Mouse (Mus musculus): ENCODE data around the gene Kalrn. TPM values are rescaled to one million over a fixed set of nuclear protein-coding genes. Genes with fewer than 3 reads are reported as not detected.

Gene Kalrn
- polyA plus RNA-seq, 1 experiment from 2014 or later = 39.2 TPM

DNA sequence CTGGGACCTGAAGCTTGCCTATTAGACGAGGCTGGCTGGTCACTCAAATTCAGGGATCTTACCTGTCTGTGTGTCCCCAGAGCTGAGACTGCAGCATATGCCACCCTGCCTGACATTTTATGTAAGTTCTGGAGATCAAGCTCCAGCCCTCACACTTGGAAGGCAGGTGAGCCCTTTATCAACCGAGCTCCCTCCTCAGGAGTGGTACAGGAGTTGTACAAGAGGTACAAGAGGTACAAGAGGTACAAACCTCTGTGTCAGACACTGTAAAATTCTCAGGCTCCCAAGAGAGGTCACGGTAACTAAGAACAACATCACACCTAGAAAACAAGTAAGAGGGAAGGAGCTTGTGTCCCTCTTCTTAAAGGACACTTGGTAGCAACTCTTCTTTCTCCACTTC, 217.8 kb downstream of the Kalrn start:
- Histone ChIP-seq H3K36me3 (replicated peaks) (no peaks in the 10 kb centered on the region), H3K4me2 (no peak overlapping the region), H3K27ac (no peak overlapping the region), H3K4me3 (no peak overlapping the region), H3K4me1 (no peaks in the 10 kb centered on the region), H3K9ac (no peak overlapping the region), H3K27me3 (replicated peaks) (no peaks in the 10 kb centered on the region), H3K9me3 (no peaks in the 10 kb centered on the region)
- no peak for ATAC-seq (replicated peaks)
- 84% methylated on average over 3 of the region's 3 CpGs for WGBS

DNA sequence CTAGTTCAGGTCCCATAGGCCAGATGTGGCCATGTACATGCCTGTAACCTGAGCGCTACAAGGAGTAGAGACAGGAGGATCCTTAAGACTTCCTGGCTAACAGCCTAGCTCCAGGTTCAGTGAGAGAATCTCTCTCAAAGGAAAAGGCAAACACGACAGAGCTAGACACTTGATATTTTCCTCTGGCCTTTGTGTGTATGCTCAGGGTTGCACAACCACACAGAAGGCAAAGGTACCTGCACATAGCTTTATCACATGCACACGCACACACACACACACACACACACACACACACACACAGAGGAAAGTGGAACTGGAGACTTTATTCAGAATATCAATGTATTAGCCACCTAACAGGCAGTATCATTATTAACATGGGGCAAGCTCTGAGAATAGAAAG, 219.3 kb downstream of the Kalrn start:
- no peak for ATAC-seq (replicated peaks)
- Histone ChIP-seq H3K4me2 (no peak overlapping the region), H3K27me3 (replicated peaks) (no peaks in the 10 kb centered on the region), H3K9ac (no peak overlapping the region), H3K4me1 (no peaks in the 10 kb centered on the region), H3K4me3 (no peak overlapping the region), H3K36me3 (replicated peaks) (no peaks in the 10 kb centered on the region), H3K9me3 (no peaks in the 10 kb centered on the region), H3K27ac (no peak overlapping the region)
- 81% methylated on average over 3 of the region's 3 CpGs for WGBS

DNA sequence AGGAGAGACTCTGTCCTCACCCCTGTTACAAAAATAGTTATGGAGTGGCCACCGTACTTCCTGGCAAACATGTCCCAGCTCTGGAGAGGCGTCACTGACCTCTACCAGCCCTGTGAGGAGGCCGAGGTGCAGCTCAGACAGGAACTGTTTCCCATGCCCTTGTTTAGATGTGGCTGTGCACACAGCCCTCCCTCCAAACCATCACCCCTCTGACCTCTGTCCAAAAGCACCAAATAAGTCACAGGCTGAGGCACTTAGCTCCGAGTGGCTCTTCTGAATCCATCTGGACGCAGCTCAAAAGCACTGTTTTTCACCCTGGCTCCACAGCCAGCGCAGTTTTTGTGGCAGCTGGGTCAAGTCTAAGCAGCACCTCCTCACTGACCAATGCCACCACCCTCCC, 220.6 kb downstream of the Kalrn start:
- Histone ChIP-seq H3K27ac (no peak overlapping the region), H3K36me3 (replicated peaks) (no peaks in the 10 kb centered on the region), H3K4me1 (no peaks in the 10 kb centered on the region), H3K9ac (no peak overlapping the region), H3K27me3 (replicated peaks) (no peaks in the 10 kb centered on the region), H3K4me2 (no peak overlapping the region), H3K9me3 (no peaks in the 10 kb centered on the region), H3K4me3 (no peak overlapping the region)
- no peak for ATAC-seq (replicated peaks)
- WGBS = 60% methylated on average over 6 of the region's 6 CpGs

DNA sequence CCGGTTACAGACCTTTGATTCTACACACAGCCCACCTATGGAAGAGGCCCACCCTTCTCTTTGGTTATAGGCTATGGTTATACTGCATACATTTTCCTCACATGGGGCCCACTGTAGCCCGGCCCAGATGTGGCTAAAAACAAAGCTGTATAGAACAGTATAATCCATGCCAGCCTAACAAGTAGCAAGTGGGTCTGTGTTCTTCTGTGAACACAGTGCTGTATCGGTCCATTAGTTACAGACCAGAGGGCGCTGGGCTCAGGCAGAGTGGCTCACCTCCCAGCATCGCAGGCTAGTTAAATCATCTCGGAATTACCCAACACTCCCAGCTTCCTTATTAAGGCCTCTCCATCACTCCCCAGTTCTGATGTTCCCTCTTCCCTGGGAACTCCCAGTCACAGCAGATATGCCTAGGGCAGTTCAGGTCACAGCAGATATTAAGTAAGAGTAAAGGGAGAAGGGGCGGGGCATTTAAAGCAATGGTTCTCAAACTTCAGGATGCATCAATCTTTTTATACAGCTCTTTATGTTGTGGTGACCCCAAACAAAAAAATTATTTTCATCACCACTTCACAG, 221.7 kb downstream of the Kalrn start:
- H3K9ac ChIP-seq = no peak overlapping the region
- WGBS = 86% methylated on average over 7 of the region's 7 CpGs
- H3K27ac ChIP-seq = no peak overlapping the region
- no peaks in the 10 kb centered on the region for H3K27me3 ChIP-seq (replicated peaks)
- H3K4me2 ChIP-seq = no peak overlapping the region
- no peaks in the 10 kb centered on the region for H3K36me3 ChIP-seq (replicated peaks)
- no peak for ATAC-seq (replicated peaks)
- no peaks in the 10 kb centered on the region for H3K9me3 ChIP-seq
- H3K4me1 ChIP-seq = no peaks in the 10 kb centered on the region
- no peak overlapping the region for H3K4me3 ChIP-seq

DNA sequence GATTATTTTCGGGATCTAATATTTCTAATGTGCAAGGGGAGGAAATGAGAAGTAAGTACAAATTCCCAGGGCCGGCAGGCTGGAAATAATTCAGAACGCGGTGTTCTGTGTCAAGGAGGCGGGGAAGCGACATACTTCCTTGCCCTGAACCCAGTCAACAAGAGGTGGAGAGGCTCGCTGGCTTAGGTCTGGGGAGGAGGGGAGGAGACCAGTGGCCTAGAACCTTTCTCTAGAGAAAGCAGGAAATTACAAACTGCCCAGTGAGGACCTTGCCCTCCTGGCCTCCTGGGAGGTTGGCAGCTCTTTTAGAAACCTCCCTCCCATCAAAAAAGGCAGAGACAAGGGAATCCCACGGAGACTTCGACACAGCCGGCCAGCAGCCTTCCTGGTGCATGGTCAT, 225.8 kb downstream of the Kalrn start:
- no peaks in the 10 kb centered on the region for H3K27me3 ChIP-seq (replicated peaks)
- no peak overlapping the region for H3K4me3 ChIP-seq
- WGBS = 69% methylated on average over 10 of the region's 10 CpGs
- H3K9ac ChIP-seq = no peak overlapping the region
- no peak overlapping the region for H3K27ac ChIP-seq
- no peak overlapping the region for H3K4me2 ChIP-seq
- H3K9me3 ChIP-seq = no peaks in the 10 kb centered on the region
- H3K4me1 ChIP-seq = peaks cover 10% of the 10 kb centered on the region
- H3K36me3 ChIP-seq (replicated peaks) = no peaks in the 10 kb centered on the region
- ATAC-seq (replicated peaks) = no peak

DNA sequence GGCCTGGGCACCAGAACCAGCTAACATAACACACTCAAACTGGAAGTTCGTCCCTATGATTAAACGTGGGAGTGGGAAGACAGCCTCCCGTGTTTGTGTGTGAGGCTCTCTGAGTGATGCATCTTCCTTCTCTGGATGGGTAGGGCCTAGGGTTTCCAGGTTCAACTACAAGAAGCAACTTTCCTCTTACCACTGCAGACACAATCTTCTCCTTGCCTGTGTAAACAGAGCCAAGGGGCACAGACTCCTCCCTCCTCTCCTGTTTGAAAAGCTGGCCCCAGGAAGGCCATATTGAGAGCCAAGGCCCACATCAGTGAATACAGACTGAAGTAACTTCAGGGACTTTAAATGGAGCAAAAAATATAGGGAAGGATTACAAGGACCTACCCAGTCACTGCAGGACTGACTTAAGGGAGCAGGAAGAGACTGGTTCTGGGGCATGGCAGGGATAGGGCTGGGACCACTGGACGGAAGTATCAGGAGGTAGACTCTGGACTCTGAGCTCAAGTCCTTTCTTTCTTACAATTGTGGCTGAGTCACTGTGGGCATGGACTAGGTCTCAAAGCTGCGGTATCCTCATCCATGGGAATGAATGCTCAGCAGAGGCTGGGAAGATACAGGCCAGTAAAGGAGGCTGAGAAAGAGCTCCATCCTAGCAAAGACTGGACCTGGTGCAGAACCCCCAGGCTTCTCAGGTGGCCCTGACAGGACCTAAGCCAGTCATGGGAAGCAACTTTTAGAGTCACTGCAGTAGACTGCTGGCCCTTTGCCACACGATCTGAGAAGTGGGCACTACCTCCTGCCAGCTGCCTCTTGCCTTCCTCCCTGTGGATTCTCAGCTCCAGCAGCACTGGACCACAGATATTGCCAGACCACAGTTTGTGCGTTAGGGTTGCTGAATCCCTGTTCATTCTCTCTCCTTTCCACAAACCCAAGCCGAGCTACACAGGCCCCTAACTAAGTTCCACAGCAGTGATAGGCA, 228.1 kb downstream of the Kalrn start:
- Histone ChIP-seq H3K9me3 (no peaks in the 10 kb centered on the region), H3K36me3 (replicated peaks) (no peaks in the 10 kb centered on the region), H3K4me1 (peaks cover 23% of the 10 kb centered on the region), H3K9ac (no peak overlapping the region), H3K27ac (no peak overlapping the region), H3K4me2 (no peak overlapping the region), H3K27me3 (replicated peaks) (no peaks in the 10 kb centered on the region), H3K4me3 (no peak overlapping the region)
- ATAC-seq (replicated peaks) = no peak
- WGBS = 88% methylated on average over 8 of the region's 8 CpGs

DNA sequence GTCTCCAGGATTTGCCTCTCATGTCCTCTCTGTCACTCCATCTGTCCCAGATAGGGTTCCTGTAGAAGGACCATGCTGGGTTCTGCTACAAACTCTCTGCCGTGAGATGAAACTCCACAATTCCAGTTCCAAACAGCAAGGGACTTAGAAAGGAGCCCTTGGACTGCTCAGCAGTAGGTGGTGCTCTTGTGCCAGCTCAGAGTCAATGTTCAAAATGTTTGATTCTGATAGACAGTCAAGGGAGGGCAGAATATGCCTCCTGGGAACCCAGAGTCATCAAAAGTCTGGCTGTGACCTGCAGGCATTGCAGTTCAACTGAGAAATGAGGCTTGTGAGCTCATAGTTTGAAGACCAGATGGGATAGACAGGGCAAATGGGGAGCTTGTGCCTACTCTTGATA, 229.4 kb downstream of the Kalrn start:
- H3K9ac ChIP-seq = no peak overlapping the region
- no peaks in the 10 kb centered on the region for H3K9me3 ChIP-seq
- no peak overlapping the region for H3K27ac ChIP-seq
- peaks cover 26% of the 10 kb centered on the region for H3K4me1 ChIP-seq
- H3K4me3 ChIP-seq = no peak overlapping the region
- no peak overlapping the region for H3K4me2 ChIP-seq
- no peaks in the 10 kb centered on the region for H3K36me3 ChIP-seq (replicated peaks)
- ATAC-seq (replicated peaks) = peak; percentile 49; the same call in 1 of the 2 replicates
- H3K27me3 ChIP-seq (replicated peaks) = no peaks in the 10 kb centered on the region
- WGBS = 44% methylated on average over 1 of the region's 1 CpGs

DNA sequence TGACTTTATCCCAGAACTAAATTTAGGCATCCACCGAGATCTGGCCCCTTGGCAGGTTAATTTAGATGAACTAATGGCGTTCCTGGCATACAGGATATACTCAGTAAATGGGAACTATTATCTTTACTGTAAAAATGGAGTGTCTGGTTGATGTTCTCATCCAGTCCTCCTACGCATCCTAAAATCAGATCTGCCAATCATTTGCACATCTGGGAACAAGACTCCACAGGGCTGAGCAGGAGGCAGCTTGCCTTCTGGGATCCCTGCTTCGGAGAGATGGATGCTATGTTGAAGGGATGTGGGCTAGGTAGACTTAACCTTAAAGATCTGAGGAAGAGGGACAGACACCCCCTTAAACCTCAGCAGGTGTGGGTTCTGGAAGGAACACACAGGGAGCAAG, 230.2 kb downstream of the Kalrn start:
- no peaks in the 10 kb centered on the region for H3K27me3 ChIP-seq (replicated peaks)
- no peak for ATAC-seq (replicated peaks)
- no peak overlapping the region for H3K9ac ChIP-seq
- 83% methylated on average over 4 of the region's 4 CpGs for WGBS
- peaks cover 34% of the 10 kb centered on the region for H3K4me1 ChIP-seq
- H3K4me2 ChIP-seq = no peak overlapping the region
- no peaks in the 10 kb centered on the region for H3K9me3 ChIP-seq
- no peak overlapping the region for H3K4me3 ChIP-seq
- H3K36me3 ChIP-seq (replicated peaks) = no peaks in the 10 kb centered on the region
- H3K27ac ChIP-seq = no peak overlapping the region

DNA sequence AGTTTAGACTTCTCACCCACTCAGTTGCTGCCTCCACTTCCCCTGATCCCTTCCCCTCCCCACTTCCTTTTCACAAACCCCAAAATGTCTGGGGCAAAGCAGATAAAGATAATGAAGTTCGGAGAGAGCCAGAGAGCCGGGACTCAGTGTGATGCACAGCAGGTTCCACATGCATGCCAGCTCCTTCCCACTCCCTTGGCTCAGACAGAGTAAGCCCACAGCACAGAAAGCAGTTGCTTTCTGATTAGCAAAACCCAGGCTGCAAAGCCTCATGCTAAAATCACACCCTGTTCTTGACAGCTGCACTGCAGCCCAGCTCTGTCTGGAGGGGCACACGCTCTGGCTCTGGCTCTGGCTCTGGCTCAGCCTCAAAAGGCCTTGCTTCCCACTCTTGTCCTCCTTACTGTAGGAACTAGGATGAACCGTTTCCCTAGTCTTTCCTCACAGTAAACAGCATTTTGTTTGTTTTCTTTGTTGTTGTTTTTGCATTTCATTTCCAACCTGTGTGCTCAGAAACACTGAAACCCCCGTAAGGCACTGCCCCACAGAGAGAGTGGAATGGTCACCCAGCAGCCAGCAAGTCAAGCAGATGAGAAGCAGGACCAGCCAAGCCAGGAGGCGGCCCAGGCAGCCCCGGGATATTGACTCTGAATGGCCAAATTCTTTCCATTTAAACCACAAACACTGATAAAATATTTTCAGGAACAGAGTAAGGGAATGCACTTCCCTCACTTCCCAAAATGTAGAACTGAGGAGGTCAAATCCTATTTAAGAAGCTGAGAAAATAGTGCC, 230.8 kb downstream of the Kalrn start:
- peak; percentile 40; the same call in 1 of the 2 replicates for ATAC-seq (replicated peaks)

DNA sequence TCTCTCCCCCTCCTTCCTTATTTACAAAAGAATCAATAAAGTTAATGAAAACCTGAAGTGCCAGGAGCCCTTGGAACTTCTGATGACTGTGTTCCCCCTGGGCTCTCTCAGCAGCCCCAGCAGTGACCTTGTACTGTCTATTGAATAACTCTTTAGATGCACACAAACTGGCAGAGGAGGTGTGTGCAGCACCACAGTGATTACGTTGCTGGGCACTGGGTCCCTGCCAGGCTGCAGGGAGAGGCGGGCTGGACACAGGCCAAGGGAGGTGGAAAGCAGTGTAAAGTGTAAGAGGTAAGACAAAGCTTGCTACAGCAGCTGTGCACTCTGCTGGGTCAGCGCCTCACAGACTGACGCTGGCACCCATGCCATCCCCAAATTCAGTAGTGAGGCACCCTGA, 238.4 kb downstream of the Kalrn start:
- Histone ChIP-seq H3K4me2 (no peak overlapping the region), H3K9me3 (no peaks in the 10 kb centered on the region), H3K4me3 (no peak overlapping the region), H3K36me3 (replicated peaks) (no peaks in the 10 kb centered on the region), H3K9ac (no peak overlapping the region), H3K27me3 (replicated peaks) (no peaks in the 10 kb centered on the region), H3K27ac (0 out of 2 replicates have a peak overlapping the region, but pooled peaks have one; percentile 34), H3K4me1 (peaks cover 54% of the 10 kb centered on the region)
- 54% methylated on average over 4 of the region's 4 CpGs for WGBS
- ATAC-seq (replicated peaks) = 0 out of 2 replicates have a peak, but pooled peaks have one; percentile 16

More for the DNA sequence above, 230.8 kb downstream of the Kalrn start:
- Histone ChIP-seq H3K9me3 (no peaks in the 10 kb centered on the region), H3K36me3 (replicated peaks) (no peaks in the 10 kb centered on the region), H3K9ac (no peak overlapping the region), H3K27me3 (replicated peaks) (no peaks in the 10 kb centered on the region), H3K4me2 (no peak overlapping the region), H3K4me1 (peaks cover 40% of the 10 kb centered on the region), H3K27ac (peak overlapping the region; percentile 9; the same call in 1 of the 2 replicates), H3K4me3 (no peak overlapping the region)
- WGBS = 59% methylated on average over 7 of the region's 7 CpGs

DNA sequence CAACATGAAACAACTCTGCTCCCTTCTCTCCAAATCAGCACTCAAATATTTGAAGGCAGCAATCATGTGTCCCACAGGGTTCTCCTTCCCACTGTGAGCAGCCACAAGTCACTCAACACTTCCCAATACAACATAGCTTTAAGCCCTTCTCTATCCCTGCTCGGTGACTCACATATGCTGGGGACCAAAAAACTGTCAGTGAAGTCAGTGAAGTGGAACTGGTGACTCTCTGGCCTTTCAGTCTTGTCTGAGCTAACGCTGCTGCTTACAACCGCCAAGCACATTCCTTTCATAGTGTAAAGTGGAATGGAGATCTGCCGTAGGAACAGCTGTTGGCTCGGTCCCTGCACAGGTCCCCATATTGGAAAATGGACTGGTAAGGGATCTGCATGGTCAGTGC, 241.7 kb downstream of the Kalrn start:
- H3K27ac ChIP-seq = no peak overlapping the region
- no peaks in the 10 kb centered on the region for H3K36me3 ChIP-seq (replicated peaks)
- WGBS = 34% methylated on average over 5 of the region's 5 CpGs
- no peak overlapping the region for H3K4me2 ChIP-seq
- no peaks in the 10 kb centered on the region for H3K9me3 ChIP-seq
- peaks cover 37% of the 10 kb centered on the region for H3K4me1 ChIP-seq
- H3K9ac ChIP-seq = no peak overlapping the region
- no peak overlapping the region for H3K4me3 ChIP-seq
- no peak for ATAC-seq (replicated peaks)
- H3K27me3 ChIP-seq (replicated peaks) = no peaks in the 10 kb centered on the region

DNA sequence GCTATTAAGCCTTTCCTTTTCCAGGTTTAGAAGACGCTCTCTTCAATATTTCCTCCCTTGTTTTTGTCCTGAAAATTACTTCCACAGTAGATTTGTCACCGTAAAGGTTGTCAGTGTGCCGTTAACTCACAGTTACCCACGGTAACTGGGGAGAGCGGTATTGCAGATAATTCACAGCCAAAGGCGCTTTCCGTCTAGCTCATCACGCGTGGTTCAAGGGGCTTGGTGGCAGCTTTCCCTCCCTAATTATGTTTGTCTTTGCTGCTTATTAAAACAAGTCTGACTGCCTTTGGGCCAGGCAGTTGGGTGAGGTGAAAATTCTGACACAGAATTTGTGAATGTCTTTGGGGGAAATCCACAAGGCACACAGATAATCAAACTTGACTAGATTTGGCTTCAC, 243.5 kb downstream of the Kalrn start:
- no peak overlapping the region for H3K9ac ChIP-seq
- ATAC-seq (replicated peaks) = peak; percentile 65

More for the DNA sequence above, 243.5 kb downstream of the Kalrn start:
- peaks cover 28% of the 10 kb centered on the region for H3K4me1 ChIP-seq
- no peak overlapping the region for H3K4me3 ChIP-seq
- H3K27me3 ChIP-seq (replicated peaks) = no peaks in the 10 kb centered on the region
- H3K27ac ChIP-seq = peak overlapping the region; percentile 72
- no peaks in the 10 kb centered on the region for H3K36me3 ChIP-seq (replicated peaks)
- WGBS = 32% methylated on average over 9 of the region's 9 CpGs
- no peaks in the 10 kb centered on the region for H3K9me3 ChIP-seq
- H3K4me2 ChIP-seq = peak overlapping the region; percentile 24; the same call in 1 of the 2 replicates

Measured in midbrain, embryonic 15.5 days (tissue).